Mouse (Mus musculus) cerebellum, adult 11-12 months (tissue): ENCODE results near the gene Rnf182.

Source experiments
- DNase-seq: peaks from one replicate; pipeline ENCODE4 v3.0.0; 2022

Rnf182 gene

GRCm38 (mm10) chr13:43614667-43615066, 843 bp upstream of the Rnf182 start:
- DNase-seq: no peak

GRCm38 (mm10) chr13:43615194-43615576, 325 bp upstream of the Rnf182 start:
- no peak for DNase-seq

GRCm38 (mm10) chr13:43616551-43616950, 1.0 kb downstream of the Rnf182 start:
- peak; percentile 82 for DNase-seq

GRCm38 (mm10) chr13:43619550-43620175, 4.2 kb downstream of the Rnf182 start:
- DNase-seq: peak; percentile 51

- DNase-seq: no peak
These were observed 12.4 kb downstream of the Rnf182 start for GRCm38 (mm10) chr13:43627922-43628321.

- peak; percentile 95 for DNase-seq
These were observed 14.3 kb downstream of the Rnf182 start for GRCm38 (mm10) chr13:43629785-43630184.

GRCm38 (mm10) chr13:43631266-43631665, 15.8 kb downstream of the Rnf182 start:
- DNase-seq: peak; percentile 49

- DNase-seq: no peak
These were observed 17.5 kb downstream of the Rnf182 start for GRCm38 (mm10) chr13:43633024-43633423.

- peak; percentile 71 for DNase-seq
These were observed 22.2 kb downstream of the Rnf182 start for GRCm38 (mm10) chr13:43637720-43638119.

GRCm38 (mm10) chr13:43644991-43645390, 29.5 kb downstream of the Rnf182 start:
- peak; percentile 42 for DNase-seq

- DNase-seq: peak; percentile 38
These were observed 33.0 kb downstream of the Rnf182 start for GRCm38 (mm10) chr13:43648556-43648955.

GRCm38 (mm10) chr13:43651277-43651676, 35.8 kb downstream of the Rnf182 start:
- DNase-seq: peak; percentile 11

- no peak for DNase-seq
These were observed 38.6 kb downstream of the Rnf182 start for GRCm38 (mm10) chr13:43654091-43654490.

GRCm38 (mm10) chr13:43663225-43663624, 47.7 kb downstream of the Rnf182 start:
- no peak for DNase-seq

- DNase-seq: peak; percentile 11
These were observed 50.6 kb downstream of the Rnf182 start for GRCm38 (mm10) chr13:43666130-43666529.

GRCm38 (mm10) chr13:43666920-43667319, 51.4 kb downstream of the Rnf182 start:
- peak; percentile 4 for DNase-seq

- DNase-seq: no peak
These were observed 61.8 kb downstream of the Rnf182 start for GRCm38 (mm10) chr13:43677159-43677882.

GRCm38 (mm10) chr13:43677883-43678244, 62.4 kb downstream of the Rnf182 start:
- no peak for DNase-seq

GRCm38 (mm10) chr13:43684499-43684994, 69.0 kb downstream of the Rnf182 start:
- peak; percentile 89 for DNase-seq

- DNase-seq: no peak
These were observed 72.6 kb downstream of the Rnf182 start for GRCm38 (mm10) chr13:43688065-43688464.

GRCm38 (mm10) chr13:43691755-43692154, 76.2 kb downstream of the Rnf182 start:
- no peak for DNase-seq

GRCm38 (mm10) chr13:43695521-43695920, 80.0 kb downstream of the Rnf182 start:
- DNase-seq: no peak

GRCm38 (mm10) chr13:43696011-43696410, 80.5 kb downstream of the Rnf182 start:
- no peak for DNase-seq

GRCm38 (mm10) chr13:43698506-43698905, 83.0 kb downstream of the Rnf182 start:
- peak; percentile 91 for DNase-seq
